Mouse (Mus musculus): ENCODE data around the gene Eef1a2. TPM values are rescaled to one million over a fixed set of nuclear protein-coding genes. Genes with fewer than 3 reads are reported as not detected.
"Not testable (repeated sequence)": the region's sequence is repeated elsewhere in the genome, so short reads cannot be mapped to it uniquely, and the experiment has no call there.

The Eef1a2 gene
- polyA plus RNA-seq (2015; fragmentation: Nextera tagmentation; extraction: Ambion mirVana): 0.18 and 0.36 TPM in 2 replicates

GRCm38 (mm10) chr2:181156248-181157121 is at the start of gene Eef1a2:
Gene Eef1a2, minus strand, starts transcription at chr2:181157014.
- Histone ChIP-seq H3K36me3 (no peaks in the 10 kb centered on the region), H3K27me3 (replicated peaks) (peaks cover 47% of the 10 kb centered on the region), H3K4me3 (replicated peaks) (peak within 1 kb of the TSS; percentile 18), H3K4me1 (peaks cover 5% of the 10 kb centered on the region; the same call in 1 of the 2 replicates), H3K4me2 (peak within 1 kb of the TSS; percentile 41), H3K27ac (no peak within 1 kb of the TSS), H3K9ac (no peak within 1 kb of the TSS), H3K9me3 (no peaks in the 10 kb centered on the region)
- 6% methylated on average over 55 of the region's 55 CpGs for WGBS
- no peak for ATAC-seq (ENCODE audit: insufficient read depth, low FRiP score, low read depth)

- Histone ChIP-seq H3K27me3 (replicated peaks) (no peaks in the 10 kb centered on the region; the same call in none of the 2 replicates), H3K9me3 (no peaks in the 10 kb centered on the region), H3K36me3 (no peaks in the 10 kb centered on the region), H3K27ac (no peak overlapping the region), H3K4me1 (no peaks in the 10 kb centered on the region), H3K9ac (no peak overlapping the region), H3K4me3 (replicated peaks) (no peak overlapping the region), H3K4me2 (no peak overlapping the region)
- 56% methylated on average over 9 of the region's 9 CpGs for WGBS
- peak; percentile 89 for ATAC-seq (ENCODE audit: insufficient read depth, low FRiP score, low read depth)
Observed at GRCm38 (mm10) chr2:181206118-181206517, 49.3 kb upstream of the Eef1a2 start.

- H3K4me3 ChIP-seq (replicated peaks): no peak overlapping the region
- no peaks in the 10 kb centered on the region for H3K4me1 ChIP-seq
- H3K27ac ChIP-seq: no peak overlapping the region
- peak; percentile 67; the same call in 1 of the 2 replicates for ATAC-seq (ENCODE audit: insufficient read depth, low FRiP score, low read depth)
- H3K4me2 ChIP-seq: no peak overlapping the region
- no peaks in the 10 kb centered on the region for H3K36me3 ChIP-seq
- WGBS: 70% methylated on average over 5 of the region's 5 CpGs
- H3K9ac ChIP-seq: no peak overlapping the region
- H3K27me3 ChIP-seq (replicated peaks): no peaks in the 10 kb centered on the region; the same call in none of the 2 replicates
- no peaks in the 10 kb centered on the region for H3K9me3 ChIP-seq
Observed at GRCm38 (mm10) chr2:181205678-181206077, 48.9 kb upstream of the Eef1a2 start.

- Histone ChIP-seq H3K9ac (no peak overlapping the region), H3K27ac (no peak overlapping the region), H3K4me1 (no peaks in the 10 kb centered on the region), H3K36me3 (no peaks in the 10 kb centered on the region), H3K9me3 (no peaks in the 10 kb centered on the region), H3K4me3 (replicated peaks) (no peak overlapping the region), H3K27me3 (replicated peaks) (no peaks in the 10 kb centered on the region; the same call in 1 of the 2 replicates), H3K4me2 (no peak overlapping the region)
- 66% methylated on average over 6 of the region's 6 CpGs for WGBS
- ATAC-seq (ENCODE audit: insufficient read depth, low FRiP score, low read depth): no peak
Observed at GRCm38 (mm10) chr2:181202886-181203285, 46.1 kb upstream of the Eef1a2 start.

- no peak within 1 kb of the TSS for H3K4me3 ChIP-seq (replicated peaks)
- no peaks in the 10 kb centered on the region for H3K4me1 ChIP-seq
- no peaks in the 10 kb centered on the region for H3K9me3 ChIP-seq
- 80% methylated on average over 3 of the region's 3 CpGs for WGBS
- ATAC-seq (ENCODE audit: insufficient read depth, low FRiP score, low read depth): no peak
- H3K27ac ChIP-seq: no peak within 1 kb of the TSS
- no peaks in the 10 kb centered on the region for H3K36me3 ChIP-seq
- H3K9ac ChIP-seq: no peak within 1 kb of the TSS
- no peaks in the 10 kb centered on the region; the same call in 1 of the 2 replicates for H3K27me3 ChIP-seq (replicated peaks)
- H3K4me2 ChIP-seq: no peak within 1 kb of the TSS
Observed at GRCm38 (mm10) chr2:181202422-181202821, 45.6 kb upstream of the Eef1a2 start, which contains the start of gene Ptk6. Gene Ptk6, minus strand, starts transcription at chr2:181202789.

GRCm38 (mm10) chr2:181201606-181202005 is 44.8 kb upstream of the Eef1a2 start:
- Histone ChIP-seq H3K36me3 (no peaks in the 10 kb centered on the region), H3K27me3 (replicated peaks) (no peaks in the 10 kb centered on the region; the same call in 1 of the 2 replicates), H3K4me1 (no peaks in the 10 kb centered on the region), H3K9me3 (no peaks in the 10 kb centered on the region), H3K4me3 (replicated peaks) (no peak overlapping the region), H3K4me2 (no peak overlapping the region), H3K9ac (no peak overlapping the region), H3K27ac (no peak overlapping the region)
- no peak for ATAC-seq (ENCODE audit: insufficient read depth, low FRiP score, low read depth)
- WGBS: 49% methylated on average over 3 of the region's 3 CpGs

GRCm38 (mm10) chr2:181196628-181197300 is 40.0 kb upstream of the Eef1a2 start:
- no peak overlapping the region for H3K9ac ChIP-seq
- 84% methylated on average over 4 of the region's 4 CpGs for WGBS
- H3K4me1 ChIP-seq: no peaks in the 10 kb centered on the region
- H3K9me3 ChIP-seq: no peaks in the 10 kb centered on the region
- H3K27ac ChIP-seq: no peak overlapping the region
- H3K4me2 ChIP-seq: no peak overlapping the region
- no peak overlapping the region for H3K4me3 ChIP-seq (replicated peaks)
- no peaks in the 10 kb centered on the region for H3K27me3 ChIP-seq (replicated peaks)
- ATAC-seq (ENCODE audit: insufficient read depth, low FRiP score, low read depth): peak; percentile 39; the same call in 1 of the 2 replicates
- H3K36me3 ChIP-seq: no peaks in the 10 kb centered on the region

GRCm38 (mm10) chr2:181193044-181193443 is 36.2 kb upstream of the Eef1a2 start:
- Histone ChIP-seq H3K9me3 (no peaks in the 10 kb centered on the region), H3K4me3 (replicated peaks) (no peak overlapping the region), H3K4me2 (no peak overlapping the region), H3K27me3 (replicated peaks) (no peaks in the 10 kb centered on the region), H3K36me3 (no peaks in the 10 kb centered on the region), H3K9ac (no peak overlapping the region), H3K27ac (no peak overlapping the region), H3K4me1 (peaks cover 7% of the 10 kb centered on the region)
- ATAC-seq (ENCODE audit: insufficient read depth, low FRiP score, low read depth): no peak
- 71% methylated on average over 3 of the region's 3 CpGs for WGBS

- Histone ChIP-seq H3K9ac (no peak overlapping the region), H3K9me3 (no peaks in the 10 kb centered on the region), H3K4me1 (peaks cover 7% of the 10 kb centered on the region), H3K27ac (no peak overlapping the region), H3K4me2 (no peak overlapping the region), H3K36me3 (no peaks in the 10 kb centered on the region), H3K27me3 (replicated peaks) (no peaks in the 10 kb centered on the region), H3K4me3 (replicated peaks) (no peak overlapping the region)
- ATAC-seq (ENCODE audit: insufficient read depth, low FRiP score, low read depth): no peak
- WGBS: 74% methylated on average over 4 of the region's 4 CpGs
Observed at GRCm38 (mm10) chr2:181191936-181192335, 35.1 kb upstream of the Eef1a2 start.

- not testable (repeated sequence) for H3K9me3 ChIP-seq; H3K4me1 ChIP-seq; H3K27me3 ChIP-seq (replicated peaks); H3K4me3 ChIP-seq (replicated peaks); H3K27ac ChIP-seq; H3K9ac ChIP-seq; ATAC-seq (ENCODE audit: insufficient read depth, low FRiP score, low read depth); H3K36me3 ChIP-seq; H3K4me2 ChIP-seq
- WGBS: 68% methylated on average over 4 of the region's 4 CpGs
Observed at GRCm38 (mm10) chr2:181191385-181191784, 34.6 kb upstream of the Eef1a2 start.

- Histone ChIP-seq H3K4me1 (peaks cover 11% of the 10 kb centered on the region), H3K4me2 (no peak overlapping the region), H3K9me3 (no peaks in the 10 kb centered on the region), H3K27ac (0 out of 2 replicates have a peak overlapping the region, but pooled peaks have one; percentile 95), H3K36me3 (no peaks in the 10 kb centered on the region), H3K9ac (no peak overlapping the region), H3K27me3 (replicated peaks) (no peaks in the 10 kb centered on the region), H3K4me3 (replicated peaks) (no peak overlapping the region)
- no peak for ATAC-seq (ENCODE audit: insufficient read depth, low FRiP score, low read depth)
- WGBS: 88% methylated on average over 1 of the region's 1 CpGs
Observed at GRCm38 (mm10) chr2:181189321-181189720, 32.5 kb upstream of the Eef1a2 start.

- no peaks in the 10 kb centered on the region for H3K36me3 ChIP-seq
- H3K9me3 ChIP-seq: no peaks in the 10 kb centered on the region
- peak overlapping the region; percentile 95; the same call in 1 of the 2 replicates for H3K27ac ChIP-seq
- peaks cover 11% of the 10 kb centered on the region for H3K4me1 ChIP-seq
- 0 out of 2 replicates have a peak overlapping the region, but pooled peaks have one; percentile 11 for H3K4me3 ChIP-seq (replicated peaks)
- peak overlapping the region; percentile 92 for H3K4me2 ChIP-seq
- ATAC-seq (ENCODE audit: insufficient read depth, low FRiP score, low read depth): no peak
- 53% methylated on average over 2 of the region's 2 CpGs for WGBS
- no peak overlapping the region for H3K9ac ChIP-seq
- no peaks in the 10 kb centered on the region for H3K27me3 ChIP-seq (replicated peaks)
Observed at GRCm38 (mm10) chr2:181188681-181189080, 31.9 kb upstream of the Eef1a2 start.
